Comparison of ENCODE assay signal across 19 mouse cellular contexts in the genomic region with DNA sequence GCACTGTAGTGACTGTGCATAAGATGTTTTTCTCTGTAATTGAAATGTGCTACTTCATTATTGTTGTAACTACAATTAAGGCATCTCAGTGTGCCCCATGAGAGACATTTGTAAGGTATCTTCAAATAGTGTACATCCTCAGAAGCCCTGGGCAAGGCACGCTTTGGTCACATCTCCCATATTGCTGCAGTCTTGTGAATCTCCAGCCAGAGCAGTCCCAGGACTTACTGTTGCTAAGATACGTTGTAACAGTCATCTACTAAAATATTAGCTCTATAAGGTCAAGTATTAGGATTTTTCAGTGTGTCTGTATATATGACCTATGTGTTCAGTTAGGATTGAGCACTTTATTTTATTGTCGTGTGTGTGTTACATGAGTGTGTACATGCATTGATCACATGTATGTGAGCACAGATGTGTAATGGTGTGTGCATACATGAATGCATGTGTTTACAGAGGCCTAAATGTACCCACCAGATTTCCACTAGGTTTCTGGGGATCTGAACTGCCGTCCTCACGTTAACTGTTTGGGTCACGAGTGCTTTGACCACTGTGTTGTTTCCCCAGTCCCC. TPM values are rescaled to one million over a fixed set of nuclear protein-coding genes. Genes with fewer than 3 reads are reported as not detected.
DNase-seq lines count a peak whose midpoint lies in the region; ATAC-seq and TF ChIP-seq lines count a peak whose summit lies in the region.
"Had no signal": no experiment of that assay in that cellular context is flagged by ENCODE, and none has a peak within 500 bp of the region (broad histone marks: within the 10 kb centered on the region; RNA-seq: fewer than 3 reads in every experiment).

No protein-coding gene starts in this region.

- no peak overlapping the region for H3K9ac ChIP-seq in hindbrain, embryonic 11.5 days (ENCODE audit: low read depth, low read length)
- H3K9ac ChIP-seq in midbrain, embryonic 12.5 days (replicated peaks): no peak overlapping the region
- no peak overlapping the region for H3K9ac ChIP-seq in neural tube, embryonic 15.5 days (replicated peaks)
- H3K9ac ChIP-seq: liver, embryonic 14.5 days had no signal

- H3K4me3 ChIP-seq in layer of hippocampus, adult 2 months: no peak overlapping the region
- no peak overlapping the region for H3K4me3 ChIP-seq in hindbrain, embryonic 11.5 days (ENCODE audit: low read depth, low read length)
- H3K4me3 ChIP-seq in midbrain, embryonic 12.5 days: no peak overlapping the region
- H3K4me3 ChIP-seq in neural tube, embryonic 15.5 days (replicated peaks): no peak overlapping the region
- H3K4me3 ChIP-seq: megakaryocyte, embryonic 14.5 days had no signal

- no peaks in the 10 kb centered on the region for H3K36me3 ChIP-seq in hindbrain, embryonic 11.5 days (ENCODE audit: control insufficient read depth, insufficient read depth, low read length)
- H3K36me3 ChIP-seq in midbrain, embryonic 12.5 days: no peaks in the 10 kb centered on the region
- H3K36me3 ChIP-seq in neural tube, embryonic 15.5 days: no peaks in the 10 kb centered on the region

- no peaks in the 10 kb centered on the region for H3K27me3 ChIP-seq in hindbrain, embryonic 11.5 days (ENCODE audit: control insufficient read depth, insufficient read depth, low read length)
- H3K27me3 ChIP-seq in midbrain, embryonic 12.5 days: no peaks in the 10 kb centered on the region
- H3K27me3 ChIP-seq in neural tube, embryonic 15.5 days (replicated peaks): no peaks in the 10 kb centered on the region
- H3K27me3 ChIP-seq: megakaryocyte, embryonic 14.5 days had no signal

- no peaks in the 10 kb centered on the region for H3K9me3 ChIP-seq in hindbrain, embryonic 11.5 days (ENCODE audit: control insufficient read depth, low read length)
- H3K9me3 ChIP-seq in midbrain, embryonic 12.5 days: no peaks in the 10 kb centered on the region
- no peaks in the 10 kb centered on the region for H3K9me3 ChIP-seq in neural tube, embryonic 15.5 days (replicated peaks)
- H3K9me3 ChIP-seq: megakaryocyte, embryonic 14.5 days had no signal

- 65% methylated on average over 6 of the region's 6 CpGs for WGBS in hindbrain, embryonic 11.5 days
- WGBS in midbrain, embryonic 12.5 days: 57% methylated on average over 6 of the region's 6 CpGs
- WGBS in neural tube, embryonic 15.5 days: 42% methylated on average over 6 of the region's 6 CpGs

- intact Hi-C loops in heart, postnatal 14 days (cut with DNase I): no loop called here

- TF ChIP-seq CTCF in layer of hippocampus, adult 2 months (conservative IDR thresholded peaks at IDR 0.05): no peak

- peak overlapping the region; percentile 46; the same call in 1 of the 2 replicates for H3K27ac ChIP-seq in layer of hippocampus, adult 2 months
- H3K27ac ChIP-seq in hindbrain, embryonic 11.5 days (ENCODE audit: low read depth, low read length): no peak overlapping the region
- peak overlapping the region; percentile 71 for H3K27ac ChIP-seq in midbrain, embryonic 12.5 days (replicated peaks)
- H3K27ac ChIP-seq in neural tube, embryonic 15.5 days (replicated peaks): peak overlapping the region; percentile 70
- H3K27ac ChIP-seq: liver, embryonic 14.5 days had no signal

- no peak for DNase-seq in layer of hippocampus, adult 2 months (ENCODE audit: low spot score in 2 of 2)
- DNase-seq in layer of hippocampus, postnatal 36 days: no peak
- no peak for DNase-seq in hindbrain, embryonic 11.5 days (ENCODE audit: low spot score)
- no peak for DNase-seq in Muller cell, postnatal 12 days (ENCODE audit: inconsistent ontology term)
- no peak for DNase-seq in left cerebral cortex, adult 11 months (ENCODE audit: low spot score)
- DNase-seq in heart, postnatal 14 days: no peak
- DNase-seq: cerebellum, adult 18-20 months; gastrocnemius, postnatal 36 days; kidney, adult 2 months; kidney, postnatal 25 days; thymus, postnatal 14 days had no signal

- ATAC-seq in hindbrain, embryonic 11.5 days (ENCODE audit: low FRiP score): peak; percentile 44
- ATAC-seq in midbrain, embryonic 12.5 days (ENCODE audit: low FRiP score, low read depth): peak; percentile 6; the same call in 1 of the 2 replicates
- peak; percentile 48 for ATAC-seq in neural tube, embryonic 15.5 days (ENCODE audit: low FRiP score)
- ATAC-seq: lung, postnatal 0 days had no signal

- H3K4me1 ChIP-seq in hindbrain, embryonic 11.5 days (replicated peaks; ENCODE audit: control insufficient read depth, insufficient read depth, low read length): peaks cover 6% of the 10 kb centered on the region
- H3K4me1 ChIP-seq in midbrain, embryonic 12.5 days: peaks cover 23% of the 10 kb centered on the region
- H3K4me1 ChIP-seq in neural tube, embryonic 15.5 days: peaks cover 11% of the 10 kb centered on the region
- H3K4me1 ChIP-seq: megakaryocyte, embryonic 14.5 days had no signal

- no peak overlapping the region for H3K4me2 ChIP-seq in hindbrain, embryonic 11.5 days (replicated peaks; ENCODE audit: low read depth, low read length)
- no peak overlapping the region for H3K4me2 ChIP-seq in midbrain, embryonic 12.5 days (replicated peaks)
- H3K4me2 ChIP-seq in neural tube, embryonic 15.5 days: no peak overlapping the region
- H3K4me2 ChIP-seq: heart, embryonic 11.5 days had no signal

RNA-seq across cellular contexts. Expression of a gene that starts 30.8 kb away (rescaled TPM):
- under 1 TPM; 0.32 to 0.82 TPM for total RNA-seq in layer of hippocampus, adult 2 months (2021)
- under 1 TPM; 0.35 TPM for total RNA-seq in layer of hippocampus, postnatal 36 days (2021)
- 1.8 and 3.0 TPM in 2 replicates for polyA plus RNA-seq in hindbrain, embryonic 11.5 days (2014; fragmentation: Nextera tagmentation; extraction: Ambion mirVana)
- polyA plus RNA-seq in midbrain, embryonic 12.5 days (2016; fragmentation: Nextera tagmentation; extraction: Ambion mirVana): 3.5 and 4.0 TPM in 2 replicates
- polyA plus RNA-seq in neural tube, embryonic 15.5 days (2015; fragmentation: Nextera tagmentation; extraction: Ambion mirVana): 0.66 and 0.95 TPM in 2 replicates
- under 1 TPM; 0.20 to 0.45 TPM for total RNA-seq in heart, postnatal 14 days (2021)
- total RNA-seq: common myeloid progenitor, adult 5-6 weeks; gastrocnemius, postnatal 36 days; hematopoietic stem cell, adult 5-6 weeks had no signal
- polyA plus RNA-seq: liver, embryonic 14.5 days had no signal
